Mouse (Mus musculus): ENCODE measurements around the gene Map9. TPM values are rescaled to one million over a fixed set of nuclear protein-coding genes. Genes with fewer than 3 reads are reported as not detected.
"Not testable (repeated sequence)": the region's sequence is repeated elsewhere in the genome, so short reads cannot be mapped to it uniquely, and the experiment has no call there.

Map9 gene
- polyA plus RNA-seq, 1 experiment: 0.06 TPM

GRCm38 (mm10) chr3:82407432-82407831 lies 49.6 kb downstream of the Map9 start:
- H3K36me3 ChIP-seq (ENCODE audit: control insufficient read depth, insufficient read depth, low read length): no peaks in the 10 kb centered on the region
- 40% methylated on average over 2 of the region's 2 CpGs for WGBS
- DNase-seq (ENCODE audit: low read depth in 1 of 2, low spot score in 2 of 2): no peak

GRCm38 (mm10) chr3:82412397-82412796 lies 54.6 kb downstream of the Map9 start:
- no peaks in the 10 kb centered on the region for H3K36me3 ChIP-seq (ENCODE audit: control insufficient read depth, insufficient read depth, low read length)
- TF ChIP-seq CTCF (IDR thresholded peaks at IDR 0.05; ENCODE audit: extremely low read depth, insufficient read depth, insufficient read length, insufficient replicate concordance): no peak
- no peak overlapping the region for H3K27ac ChIP-seq (ENCODE audit: insufficient read depth, low read length)
- H3K4me3 ChIP-seq (ENCODE audit: extremely low read depth, insufficient read depth, insufficient read length): no peak overlapping the region
- H3K27me3 ChIP-seq (ENCODE audit: control insufficient read depth, insufficient read depth, low read length): no peaks in the 10 kb centered on the region
- H3K4me1 ChIP-seq (ENCODE audit: control insufficient read depth, insufficient read depth, insufficient read length): no peaks in the 10 kb centered on the region
- no peak for DNase-seq (ENCODE audit: low read depth in 1 of 2, low spot score in 2 of 2)

More at GRCm38 (mm10) chr3:82407432-82407831, 49.6 kb downstream of the Map9 start:
- no peaks in the 10 kb centered on the region for H3K27me3 ChIP-seq (ENCODE audit: control insufficient read depth, insufficient read depth, low read length)
- no peak overlapping the region for H3K27ac ChIP-seq (ENCODE audit: insufficient read depth, low read length)
- no peaks in the 10 kb centered on the region for H3K4me1 ChIP-seq (ENCODE audit: control insufficient read depth, insufficient read depth, insufficient read length)
- no peak overlapping the region for H3K4me3 ChIP-seq (ENCODE audit: extremely low read depth, insufficient read depth, insufficient read length)
- no peak for TF ChIP-seq POLR2A (IDR thresholded peaks at IDR 0.05; ENCODE audit: low read depth, low read length)
- TF ChIP-seq CTCF (IDR thresholded peaks at IDR 0.05; ENCODE audit: extremely low read depth, insufficient read depth, insufficient read length, insufficient replicate concordance): no peak

- no peak for DNase-seq (ENCODE audit: low read depth in 1 of 2, low spot score in 2 of 2)
- H3K27me3 ChIP-seq (ENCODE audit: control insufficient read depth, insufficient read depth, low read length): no peaks in the 10 kb centered on the region
- WGBS: 87% methylated on average over 3 of the region's 3 CpGs
- H3K4me1 ChIP-seq (ENCODE audit: control insufficient read depth, insufficient read depth, insufficient read length): no peaks in the 10 kb centered on the region
- no peak overlapping the region for H3K4me3 ChIP-seq (ENCODE audit: extremely low read depth, insufficient read depth, insufficient read length)
- H3K36me3 ChIP-seq (ENCODE audit: control insufficient read depth, insufficient read depth, low read length): no peaks in the 10 kb centered on the region
- no peak overlapping the region for H3K27ac ChIP-seq (ENCODE audit: insufficient read depth, low read length)
- TF ChIP-seq POLR2A (IDR thresholded peaks at IDR 0.05; ENCODE audit: low read depth, low read length): no peak
- TF ChIP-seq CTCF (IDR thresholded peaks at IDR 0.05; ENCODE audit: extremely low read depth, insufficient read depth, insufficient read length, insufficient replicate concordance): no peak
Observed at GRCm38 (mm10) chr3:82417958-82418357, 60.1 kb downstream of the Map9 start.

- Histone ChIP-seq H3K27ac (ENCODE audit: insufficient read depth, low read length) (no peak overlapping the region), H3K27me3 (ENCODE audit: control insufficient read depth, insufficient read depth, low read length) (no peaks in the 10 kb centered on the region), H3K4me3 (ENCODE audit: extremely low read depth, insufficient read depth, insufficient read length) (no peak overlapping the region), H3K4me1 (ENCODE audit: control insufficient read depth, insufficient read depth, insufficient read length) (no peaks in the 10 kb centered on the region), H3K36me3 (ENCODE audit: control insufficient read depth, insufficient read depth, low read length) (no peaks in the 10 kb centered on the region)
- no peak for DNase-seq (ENCODE audit: low read depth in 1 of 2, low spot score in 2 of 2)
- TF ChIP-seq CTCF (IDR thresholded peaks at IDR 0.05; ENCODE audit: extremely low read depth, insufficient read depth, insufficient read length, insufficient replicate concordance) (no peak), POLR2A (IDR thresholded peaks at IDR 0.05; ENCODE audit: low read depth, low read length) (no peak)
- 88% methylated on average over 8 of the region's 8 CpGs for WGBS
Observed at GRCm38 (mm10) chr3:82435351-82435750, 77.5 kb downstream of the Map9 start.

- no peak for DNase-seq (ENCODE audit: low read depth in 1 of 2, low spot score in 2 of 2)
- 60% methylated on average over 3 of the region's 3 CpGs for WGBS
- Histone ChIP-seq H3K27me3 (ENCODE audit: control insufficient read depth, insufficient read depth, low read length) (no peaks in the 10 kb centered on the region), H3K4me1 (ENCODE audit: control insufficient read depth, insufficient read depth, insufficient read length) (no peaks in the 10 kb centered on the region), H3K27ac (ENCODE audit: insufficient read depth, low read length) (no peak overlapping the region), H3K4me3 (ENCODE audit: extremely low read depth, insufficient read depth, insufficient read length) (no peak overlapping the region), H3K36me3 (ENCODE audit: control insufficient read depth, insufficient read depth, low read length) (no peaks in the 10 kb centered on the region)
- TF ChIP-seq POLR2A (IDR thresholded peaks at IDR 0.05; ENCODE audit: low read depth, low read length) (no peak), CTCF (IDR thresholded peaks at IDR 0.05; ENCODE audit: extremely low read depth, insufficient read depth, insufficient read length, insufficient replicate concordance) (no peak)
Observed at GRCm38 (mm10) chr3:82440976-82441375, 83.1 kb downstream of the Map9 start.

GRCm38 (mm10) chr3:82441601-82442000 lies 83.8 kb downstream of the Map9 start:
- not testable (repeated sequence) for H3K27me3 ChIP-seq (ENCODE audit: control insufficient read depth, insufficient read depth, low read length); H3K36me3 ChIP-seq (ENCODE audit: control insufficient read depth, insufficient read depth, low read length); H3K4me3 ChIP-seq (ENCODE audit: extremely low read depth, insufficient read depth, insufficient read length); H3K4me1 ChIP-seq (ENCODE audit: control insufficient read depth, insufficient read depth, insufficient read length); DNase-seq (ENCODE audit: low read depth in 1 of 2, low spot score in 2 of 2); H3K27ac ChIP-seq (ENCODE audit: insufficient read depth, low read length)

Other genes starting within 250 kb of the Map9 start
- 8.1 and 9.2 TPM in 2 replicates for gene Gucy1a1, start 212.3 kb upstream of the Map9 start, polyA plus RNA-seq (2012; rRNA removed)
- not detected in 2 replicates for gene Npy2r, start 190.0 kb downstream of the Map9 start, polyA plus RNA-seq (2012; rRNA removed)